Mouse (Mus musculus): Measurements from ENCODE around the gene Dlx6.

The Dlx6 gene

DNA sequence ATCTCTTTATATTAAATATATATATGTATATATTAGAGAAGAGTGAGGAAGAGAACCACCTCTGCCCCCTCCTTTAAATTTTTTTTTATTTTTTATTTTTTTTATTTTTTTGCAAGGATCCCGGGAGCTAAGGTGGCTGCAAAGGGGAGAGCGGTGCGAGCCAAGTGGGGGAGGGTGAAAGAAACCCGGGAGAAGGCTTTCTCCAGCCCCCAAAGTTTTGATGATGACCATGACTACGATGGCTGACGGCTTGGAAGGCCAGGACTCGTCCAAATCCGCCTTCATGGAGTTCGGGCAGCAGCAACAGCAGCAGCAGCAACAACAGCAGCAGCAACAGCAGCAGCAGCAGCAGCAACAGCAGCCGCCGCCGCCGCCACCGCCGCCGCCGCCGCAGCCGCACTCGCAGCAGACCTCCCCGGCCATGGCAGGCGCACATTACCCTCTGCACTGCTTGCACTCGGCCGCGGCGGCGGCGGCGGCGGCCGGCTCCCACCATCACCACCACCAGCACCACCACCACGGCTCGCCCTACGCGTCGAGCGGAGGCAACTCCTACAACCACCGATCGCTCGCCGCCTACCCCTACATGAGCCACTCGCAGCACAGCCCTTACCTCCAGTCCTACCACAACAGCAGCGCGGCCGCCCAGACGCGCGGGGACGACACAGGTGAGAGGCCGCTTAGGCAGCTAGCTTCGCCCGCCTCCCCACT is at the start of gene Dlx6:
Gene Dlx6, plus strand, starts transcription at position 175 of the 711 bp plus-strand sequence.
- peak; percentile 7 for DNase-seq (ENCODE audit: low read depth, low spot score)

DNA sequence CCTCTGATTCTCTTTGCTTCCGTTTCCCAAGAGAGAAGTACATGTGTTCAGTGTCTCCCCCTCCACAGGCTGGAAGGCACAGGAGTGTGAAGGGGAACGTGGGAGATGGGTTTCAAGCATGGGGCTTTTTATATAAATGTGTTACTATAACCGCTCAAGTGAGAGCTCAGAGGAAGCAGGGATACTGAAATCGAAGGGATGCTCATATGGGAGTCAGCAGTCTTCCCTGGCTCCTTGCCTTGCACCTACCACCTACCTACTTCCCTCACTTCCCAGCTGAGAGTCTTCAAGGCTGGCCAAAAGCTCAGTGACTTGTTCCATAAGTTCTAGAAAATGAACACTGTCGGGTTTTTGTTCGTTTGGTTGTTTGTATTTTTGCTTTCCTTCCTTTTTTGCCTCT is 46.3 kb upstream of the Dlx6 start:
- DNase-seq (ENCODE audit: low read depth, low spot score), result no peak

DNA sequence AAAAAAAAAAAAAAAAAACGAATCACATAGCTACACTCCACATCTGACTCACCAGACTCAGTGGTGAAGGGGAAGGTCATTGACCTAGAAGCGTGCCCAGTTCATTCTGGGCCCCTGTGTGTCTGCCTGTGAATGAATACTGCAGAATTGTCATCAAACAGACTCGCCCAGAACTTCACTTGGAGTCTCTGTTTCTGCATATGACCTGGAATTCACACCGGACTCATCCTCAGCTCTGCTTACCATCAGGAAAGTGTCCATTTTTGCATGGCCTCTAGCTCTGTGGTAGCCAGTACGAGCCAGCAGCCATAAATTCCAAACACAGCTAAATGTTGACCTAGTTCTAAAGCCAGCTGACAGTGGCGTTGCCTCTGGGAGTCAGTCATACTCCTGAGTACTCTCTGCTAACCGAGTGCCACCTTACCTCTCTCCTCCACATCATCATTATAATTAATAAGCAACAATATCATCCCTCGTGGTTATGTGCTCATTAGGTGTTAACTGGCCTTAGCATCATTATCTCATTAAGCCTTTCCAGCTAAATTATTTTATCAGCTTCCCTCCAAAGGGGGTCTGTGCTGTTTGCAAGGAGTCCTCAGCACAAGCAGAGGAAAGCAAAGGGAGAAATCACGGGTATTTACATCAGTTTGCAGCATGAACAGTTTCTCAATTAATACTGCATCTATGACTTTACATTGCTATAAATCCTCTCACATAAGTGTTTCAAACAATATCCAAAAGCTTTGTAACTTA is 44.9 kb upstream of the Dlx6 start:
- DNase-seq (ENCODE audit: low read depth, low spot score), result no peak

DNA sequence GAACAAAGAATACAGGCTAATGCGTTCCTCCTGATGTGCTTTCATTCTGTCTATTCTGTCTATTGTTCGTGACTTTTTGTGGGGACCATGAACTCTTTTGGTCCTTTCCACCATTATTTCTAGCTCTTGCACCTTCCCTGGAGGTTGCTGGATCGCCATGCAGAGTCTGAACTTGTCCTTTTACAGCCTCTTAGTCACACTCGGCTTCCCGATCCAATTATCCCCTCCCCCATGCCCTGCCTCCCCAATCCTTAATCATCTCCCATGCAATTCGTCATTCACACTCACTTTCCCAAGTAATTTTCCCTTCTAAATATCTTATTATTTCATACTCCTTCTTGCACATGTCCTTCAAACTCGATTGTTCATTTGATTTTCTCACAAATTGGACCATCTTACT is 44.0 kb upstream of the Dlx6 start:
- DNase-seq (ENCODE audit: low read depth, low spot score), result no peak

DNA sequence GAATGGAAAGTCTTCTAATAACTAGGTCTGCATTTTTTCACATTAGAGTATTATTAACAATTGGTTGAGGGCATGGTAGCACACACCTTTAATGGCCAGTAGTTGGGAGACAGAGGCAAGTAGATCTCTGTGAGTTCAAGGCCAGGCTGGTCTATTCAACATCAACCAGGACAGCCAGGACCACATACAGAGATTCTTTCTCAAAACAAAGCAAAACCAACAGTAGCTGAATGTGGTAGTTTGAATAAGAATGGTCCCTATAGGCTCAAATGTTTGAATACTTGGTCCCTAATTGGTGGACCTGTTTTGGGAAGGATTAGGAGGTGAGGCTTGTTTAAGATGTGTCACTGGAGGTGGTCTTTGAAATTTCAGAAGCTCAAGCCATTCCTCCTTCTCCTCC is 37.8 kb upstream of the Dlx6 start:
- DNase-seq (ENCODE audit: low read depth, low spot score), result no peak

DNA sequence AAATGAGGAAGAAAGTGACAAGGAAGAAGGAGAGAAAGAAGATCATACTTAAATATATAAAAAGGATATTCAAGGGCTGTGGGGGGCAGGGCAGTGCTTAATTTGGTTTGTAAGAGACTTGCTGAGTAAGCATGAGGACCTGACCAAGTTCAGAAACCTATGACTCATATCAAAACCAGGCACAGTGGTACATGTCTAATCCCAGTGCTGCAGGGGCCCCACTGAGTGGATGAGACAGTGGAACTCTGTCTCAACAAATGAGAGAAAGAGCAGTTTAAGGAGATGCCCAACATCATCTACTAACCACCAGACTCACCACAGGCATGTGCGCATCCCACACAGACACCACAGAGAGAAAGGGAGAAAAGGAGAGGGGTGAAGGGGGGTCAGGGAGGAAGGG is 36.3 kb upstream of the Dlx6 start:
- no peak for DNase-seq (ENCODE audit: low read depth, low spot score)

DNA sequence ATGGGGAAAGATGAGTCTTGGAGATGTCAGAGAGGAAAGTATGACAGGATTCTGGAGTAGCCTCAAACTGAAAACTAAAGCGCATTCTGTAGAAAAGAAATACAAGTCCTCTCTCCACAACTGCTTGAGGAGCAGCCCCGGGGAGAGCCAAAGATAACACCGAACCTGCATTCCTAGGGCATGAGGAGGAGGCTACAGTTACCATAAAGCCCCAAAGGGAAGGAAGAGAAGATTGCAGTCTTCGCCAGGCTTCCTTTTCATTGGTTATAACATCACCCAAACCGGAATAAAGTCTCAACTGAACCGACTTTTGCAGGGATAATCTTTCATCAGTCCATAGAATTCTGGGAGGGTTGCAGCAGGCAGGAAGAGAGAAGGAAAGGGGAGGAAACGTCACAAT is 32.7 kb upstream of the Dlx6 start:
- no peak for DNase-seq (ENCODE audit: low read depth, low spot score)

DNA sequence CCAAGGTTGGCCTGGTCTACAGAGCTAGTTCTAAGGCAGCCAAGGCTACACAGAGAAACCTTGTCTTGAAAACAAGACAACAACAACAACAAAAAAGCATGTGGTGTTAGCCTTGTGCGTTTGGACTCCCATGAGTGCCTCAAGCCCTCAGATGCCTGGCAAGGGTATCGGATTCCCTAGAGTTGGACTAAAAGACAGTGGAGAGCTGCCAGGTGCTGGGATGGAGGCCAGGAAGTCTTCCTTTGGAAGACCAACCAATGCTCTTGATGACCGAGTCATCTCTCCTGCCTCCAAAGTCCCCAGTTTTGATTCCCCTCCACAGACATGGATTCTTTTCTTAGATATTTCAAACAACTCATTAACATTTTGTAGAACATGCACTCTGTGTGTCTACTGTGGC is 29.8 kb upstream of the Dlx6 start:
- no peak for DNase-seq (ENCODE audit: low read depth, low spot score)

DNA sequence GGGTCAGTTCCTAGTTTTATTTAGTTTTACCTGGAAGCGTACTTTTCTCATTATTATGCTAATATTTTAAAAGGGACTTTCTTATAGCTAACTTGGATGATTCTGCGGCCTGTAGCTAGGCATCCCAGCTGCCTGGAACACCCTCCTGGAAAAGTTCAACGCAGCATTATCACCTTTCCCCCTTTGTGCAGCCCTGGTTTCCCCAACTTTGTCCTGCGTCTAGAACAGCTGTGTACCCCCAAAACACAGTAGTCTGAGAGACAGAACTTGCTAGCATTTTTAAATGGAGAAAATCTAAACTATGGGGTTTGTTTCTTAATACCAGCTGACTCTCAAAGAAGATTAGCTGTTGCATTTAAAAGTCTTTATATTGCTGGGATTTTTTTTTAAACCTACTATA is 14.6 kb upstream of the Dlx6 start:
- DNase-seq (ENCODE audit: low read depth, low spot score), result no peak

DNA sequence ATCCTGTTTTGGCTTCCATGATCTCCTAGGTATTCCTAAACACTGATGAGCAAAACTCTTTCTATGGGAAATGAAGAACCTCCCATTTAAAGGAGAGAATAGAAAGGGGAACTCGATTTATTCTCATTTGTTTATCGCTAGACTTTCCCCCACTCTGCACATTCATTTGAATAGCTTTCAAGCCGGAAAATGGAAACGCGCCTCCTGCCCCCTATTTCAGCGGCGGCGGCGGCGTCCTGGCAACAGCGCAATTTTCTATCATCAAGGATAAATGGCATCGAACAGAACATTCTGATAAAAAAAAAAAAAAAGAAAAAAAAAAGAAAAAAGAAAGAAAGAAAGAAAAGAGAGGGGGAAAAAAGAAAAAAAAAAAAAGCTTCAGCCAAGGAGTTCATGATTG is 13.4 kb upstream of the Dlx6 start:
- DNase-seq (ENCODE audit: low read depth, low spot score), result no peak

DNA sequence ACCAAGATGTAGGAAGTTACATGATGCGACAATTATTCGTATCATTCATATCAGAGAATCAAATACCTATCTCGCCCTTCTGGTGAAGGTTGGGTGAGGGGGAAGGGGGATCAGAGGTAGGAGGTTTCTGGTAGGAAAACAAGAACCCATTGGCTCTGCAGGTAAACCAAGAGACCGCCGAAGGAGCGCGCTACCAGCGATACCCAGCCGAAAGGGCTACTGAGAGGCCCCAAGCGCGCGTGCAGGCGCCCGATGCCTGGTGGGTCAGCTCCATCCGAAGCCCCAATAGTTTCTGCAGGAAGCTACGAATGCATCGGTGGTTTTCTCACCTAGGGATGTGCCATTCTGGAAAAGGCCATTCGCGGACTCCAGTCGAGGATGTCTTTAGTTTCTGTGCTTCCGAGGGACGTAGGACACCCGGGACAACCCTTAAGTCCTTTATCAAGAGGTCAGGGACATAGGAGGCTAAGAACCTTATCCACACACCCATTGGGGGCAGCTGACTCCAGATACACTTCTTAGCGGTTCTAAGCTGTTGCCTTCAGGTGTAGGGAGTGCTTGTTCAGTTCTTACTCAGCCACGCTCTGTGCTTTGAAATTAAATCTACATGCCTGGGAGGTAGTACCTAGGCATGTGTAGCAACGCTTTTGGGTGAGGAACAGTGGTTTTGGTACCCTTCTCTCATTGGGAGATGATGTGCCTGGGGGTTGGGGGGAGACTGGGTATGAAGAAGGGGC is 12.6 kb upstream of the Dlx6 start:
- DNase-seq (ENCODE audit: low read depth, low spot score), result no peak

DNA sequence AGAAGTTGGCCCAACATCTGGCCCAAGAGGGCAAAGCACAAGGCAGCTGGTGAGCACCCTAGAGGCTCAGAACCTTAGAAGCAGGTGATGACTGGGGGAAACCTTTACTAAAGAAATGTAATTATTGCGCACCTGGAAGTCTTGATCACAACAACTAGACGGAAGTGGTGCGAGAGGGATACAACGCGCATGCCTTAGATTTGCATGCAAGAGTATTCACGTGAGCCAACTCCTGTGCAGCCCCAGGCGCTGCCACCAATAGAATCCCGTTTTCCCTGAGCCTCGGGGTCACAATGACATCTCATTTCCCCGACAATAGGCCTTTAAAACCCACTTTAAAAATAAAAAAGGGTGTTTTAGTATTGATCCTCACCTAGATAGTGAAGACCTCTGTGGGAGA is 12.0 kb upstream of the Dlx6 start:
- DNase-seq (ENCODE audit: low read depth, low spot score), result no peak

DNA sequence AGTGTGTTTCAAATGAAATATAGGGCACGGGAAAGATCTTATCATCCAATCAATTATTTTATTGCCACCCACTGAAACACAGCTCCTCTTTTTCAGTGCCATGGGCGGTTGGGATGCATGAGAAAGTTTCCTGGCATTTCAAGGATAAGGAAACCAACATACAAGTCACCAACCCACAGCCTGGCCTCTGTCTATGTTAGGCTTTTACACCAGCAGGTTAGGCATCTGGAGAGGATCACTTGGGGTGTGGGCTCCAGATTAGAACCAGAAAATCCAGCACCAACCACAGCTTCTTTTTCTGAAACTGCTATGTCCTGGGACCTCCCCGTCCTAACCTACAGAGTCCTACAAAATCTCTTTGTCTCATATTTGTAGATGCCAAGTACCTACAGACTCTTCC is 10.2 kb upstream of the Dlx6 start:
- DNase-seq (ENCODE audit: low read depth, low spot score), result no peak

DNA sequence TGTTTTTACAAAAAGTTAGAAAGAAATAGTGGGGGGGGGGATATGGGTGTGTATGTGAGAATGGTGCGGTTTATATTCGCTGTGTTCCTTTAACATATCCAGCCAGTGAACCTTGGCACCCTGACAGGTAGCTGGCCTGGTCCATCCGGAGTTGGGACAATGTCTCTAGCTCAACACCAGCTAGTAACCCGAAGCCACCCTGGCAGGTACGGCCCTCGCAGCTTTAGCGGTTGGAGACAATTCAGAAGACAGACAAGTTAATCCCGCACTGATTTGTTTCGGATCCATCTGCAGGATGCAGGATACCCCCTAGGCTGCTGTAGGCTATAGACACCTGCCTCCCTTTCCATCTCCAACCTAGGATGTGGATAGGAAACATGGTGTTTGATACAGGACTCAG is 9.0 kb upstream of the Dlx6 start:
- no peak for DNase-seq (ENCODE audit: low read depth, low spot score)

DNA sequence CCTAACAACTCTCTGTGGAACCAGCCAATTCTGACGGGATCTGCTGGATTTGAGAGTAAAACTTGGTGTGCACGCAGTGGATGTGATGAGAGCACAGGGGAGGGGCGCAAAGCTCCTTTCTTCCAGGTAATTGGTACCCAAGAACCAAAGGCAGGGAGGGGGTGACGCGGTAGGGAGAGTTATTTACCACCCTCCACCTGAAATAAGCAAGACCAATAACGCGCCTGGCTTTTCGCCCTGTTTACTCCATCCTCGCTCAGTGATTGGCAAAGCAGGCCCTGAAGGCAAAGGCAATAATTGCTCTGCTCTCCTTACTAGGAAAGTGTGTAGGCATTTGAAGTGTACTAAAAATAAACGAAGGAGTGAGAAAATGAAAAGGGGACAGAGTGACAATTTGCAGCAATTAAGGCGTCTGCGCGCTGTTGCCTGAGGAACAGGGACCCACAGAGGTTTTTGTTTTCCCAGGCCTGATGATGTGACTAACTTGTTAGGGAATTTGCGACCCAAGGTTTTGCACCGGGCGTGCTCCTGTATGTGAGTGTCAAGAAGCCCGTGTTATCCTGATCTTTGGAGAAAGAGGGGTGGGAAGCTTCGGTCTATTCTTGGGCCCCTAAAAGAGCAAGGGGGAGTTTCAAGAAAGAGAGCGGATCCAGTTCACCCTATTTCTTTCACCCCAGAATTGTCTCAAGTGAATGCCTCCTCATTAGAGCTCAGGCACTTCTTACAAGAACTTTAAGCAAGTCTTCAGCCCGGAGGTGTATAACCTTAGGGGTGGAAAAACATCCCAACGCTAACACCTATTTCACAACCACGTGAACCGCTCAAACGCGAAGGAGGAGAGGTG is 8.0 kb upstream of the Dlx6 start:
- no peak for DNase-seq (ENCODE audit: low read depth, low spot score)

DNA sequence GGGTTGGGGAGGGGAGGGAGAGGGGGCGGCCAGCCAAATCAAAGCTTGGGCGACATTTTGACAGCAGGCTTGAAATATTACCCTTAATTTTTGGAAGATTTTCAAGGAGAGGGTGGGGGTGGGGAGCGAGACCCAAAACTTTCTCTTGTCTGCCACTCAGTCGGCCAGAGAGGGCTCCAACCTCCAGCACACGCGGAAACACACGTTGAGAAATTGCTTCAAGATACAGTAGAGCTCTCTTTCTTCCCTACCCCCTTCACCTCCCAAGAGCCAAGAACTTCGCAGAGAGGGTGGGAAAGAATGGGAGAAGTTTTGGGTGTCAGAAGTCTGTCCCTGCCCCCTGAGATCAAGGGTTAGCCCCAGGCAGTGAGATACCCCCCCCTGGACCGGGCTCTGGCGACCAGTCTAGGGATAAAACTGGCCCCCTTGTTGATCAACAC is 7.4 kb upstream of the Dlx6 start:
- DNase-seq (ENCODE audit: low read depth, low spot score), result no peak

DNA sequence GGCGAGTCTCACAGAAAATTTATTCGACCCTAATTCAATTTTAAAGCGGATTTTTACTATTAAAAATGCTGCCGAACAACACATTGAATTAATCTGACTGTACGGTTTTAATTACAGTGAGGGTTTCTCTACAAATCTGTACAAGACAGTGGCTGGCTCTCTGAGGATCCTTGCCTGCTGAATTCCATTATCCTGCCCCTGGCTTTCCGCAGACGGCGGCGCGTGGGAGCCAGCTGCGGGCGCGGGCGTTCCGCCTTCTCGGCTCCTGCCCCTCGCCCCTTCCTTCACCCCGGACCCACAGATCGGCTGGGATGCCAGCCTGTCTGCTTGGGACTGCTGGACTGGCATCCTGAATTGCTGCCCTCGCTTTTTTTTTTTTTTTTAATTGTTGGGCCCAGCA is 6.8 kb upstream of the Dlx6 start:
- no peak for DNase-seq (ENCODE audit: low read depth, low spot score)

DNA sequence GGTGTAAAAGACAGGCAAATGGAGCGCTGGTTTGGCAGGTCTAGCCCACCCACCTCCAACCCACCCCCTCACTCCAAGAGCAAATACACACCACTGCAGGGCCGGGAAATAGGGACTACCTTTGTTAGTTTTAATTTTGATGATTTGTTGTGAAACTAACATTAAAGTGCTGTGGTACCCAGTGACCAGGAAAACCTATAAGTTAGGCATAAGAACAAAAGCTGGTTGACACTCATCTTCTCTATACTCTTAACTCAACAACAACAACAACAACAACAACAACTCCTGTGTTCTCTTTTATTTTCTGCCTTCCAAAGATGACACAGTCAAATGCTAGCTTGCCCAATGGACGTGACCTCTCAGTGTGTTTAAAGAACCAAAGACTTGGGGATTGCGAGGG is 6.3 kb upstream of the Dlx6 start:
- DNase-seq (ENCODE audit: low read depth, low spot score), result no peak

DNA sequence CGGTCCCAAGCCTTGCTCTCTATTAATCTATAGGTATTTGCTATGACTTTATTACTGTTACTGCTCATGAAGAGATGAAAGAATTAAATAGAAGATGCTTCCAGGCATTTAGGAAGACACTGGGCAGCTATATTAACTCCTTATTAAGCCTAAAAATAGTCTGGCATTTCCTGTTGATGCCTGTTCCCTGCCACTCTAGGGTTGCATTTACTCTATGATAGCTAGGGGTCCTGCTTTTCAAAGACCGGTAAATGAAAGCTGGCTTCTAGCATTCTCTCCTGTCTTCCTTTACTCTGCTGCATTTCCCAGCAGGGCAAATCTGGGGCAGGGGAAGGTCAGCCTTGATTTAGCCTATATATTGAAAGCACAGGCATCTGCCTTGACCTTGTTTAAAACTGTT is 5.4 kb upstream of the Dlx6 start:
- DNase-seq (ENCODE audit: low read depth, low spot score), result no peak

DNA sequence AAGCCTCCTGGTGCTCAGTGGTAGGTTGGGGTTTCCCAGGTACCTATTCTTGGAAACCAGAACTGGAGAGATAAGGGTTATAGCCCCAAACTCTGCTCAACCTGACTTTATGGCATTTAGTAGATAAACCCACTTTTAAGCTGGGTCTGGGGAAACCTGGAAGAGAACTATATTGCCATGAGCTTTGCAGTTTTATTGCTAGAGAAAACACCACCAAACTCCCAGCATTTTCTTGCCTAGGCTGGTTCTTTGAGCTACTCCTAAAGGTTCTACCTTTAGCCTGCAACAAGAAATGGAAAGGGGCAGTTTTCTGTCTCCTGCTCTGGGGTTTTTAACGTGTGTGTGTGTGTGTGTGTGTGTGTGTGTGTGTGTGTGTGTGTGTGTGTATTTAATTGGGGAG is 4.6 kb upstream of the Dlx6 start:
- no peak for DNase-seq (ENCODE audit: low read depth, low spot score)

DNA sequence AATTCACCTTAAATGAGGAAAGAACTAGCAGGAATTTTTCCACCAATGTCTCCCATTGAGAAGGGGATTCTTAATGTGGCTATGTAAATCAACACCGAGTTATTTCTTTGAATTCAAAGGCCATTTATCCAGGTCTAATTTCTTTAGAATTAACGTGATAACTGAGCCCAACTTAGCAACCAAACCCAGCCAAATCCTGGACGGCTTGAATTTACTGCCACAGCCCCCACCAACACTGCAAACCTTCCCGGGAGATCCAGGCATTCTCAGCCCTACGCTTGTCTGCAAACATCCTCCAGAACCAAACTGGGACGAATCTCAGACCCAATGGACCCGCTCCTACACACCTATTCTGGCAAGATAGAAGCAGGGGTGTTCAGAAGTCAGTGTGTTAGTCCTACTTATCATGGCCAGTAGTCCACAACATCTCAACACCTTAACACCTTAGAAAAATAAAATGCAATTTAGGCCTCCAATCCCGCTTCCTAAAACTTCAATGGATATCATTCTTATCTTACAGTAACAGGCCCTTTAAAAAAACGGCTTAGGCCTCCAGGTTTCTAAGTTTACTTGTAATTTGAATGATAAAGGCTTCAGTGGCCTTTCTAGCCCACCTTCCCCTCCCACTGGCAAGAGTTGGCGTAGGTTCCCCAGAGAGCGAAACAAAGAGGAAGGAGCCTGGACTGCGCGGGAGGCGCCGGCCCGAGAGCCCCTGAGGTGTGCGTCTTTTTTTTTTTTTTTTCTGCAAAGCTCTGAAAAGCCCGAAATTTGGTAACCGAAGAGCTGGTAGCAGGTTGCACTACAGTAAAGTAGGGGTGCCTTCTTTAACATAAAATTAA is 3.8 kb upstream of the Dlx6 start:
- DNase-seq (ENCODE audit: low read depth, low spot score), result no peak

All from CD4-positive, CD25-positive, alpha-beta regulatory T cell, adult 2 months (primary cell).